Mouse (Mus musculus) ovary, adult 2 months (tissue): Measurements from ENCODE around the gene Mtfmt. TPM values are rescaled to one million over a fixed set of nuclear protein-coding genes. Genes with fewer than 3 reads are reported as not detected.

ENCODE experiments used
- polyA plus RNA-seq: library from polyadenylated mRNA; depleted of rRNA; stranded (reverse); fragments of >200 nt; gene quantifications from 2 replicates; pipeline ENCODE4 v1.2.3, GENCODE M21; 2012; rRNA removed

Gene Mtfmt
- polyA plus RNA-seq, result 8.1 and 11.0 TPM in 2 replicates

DNA sequence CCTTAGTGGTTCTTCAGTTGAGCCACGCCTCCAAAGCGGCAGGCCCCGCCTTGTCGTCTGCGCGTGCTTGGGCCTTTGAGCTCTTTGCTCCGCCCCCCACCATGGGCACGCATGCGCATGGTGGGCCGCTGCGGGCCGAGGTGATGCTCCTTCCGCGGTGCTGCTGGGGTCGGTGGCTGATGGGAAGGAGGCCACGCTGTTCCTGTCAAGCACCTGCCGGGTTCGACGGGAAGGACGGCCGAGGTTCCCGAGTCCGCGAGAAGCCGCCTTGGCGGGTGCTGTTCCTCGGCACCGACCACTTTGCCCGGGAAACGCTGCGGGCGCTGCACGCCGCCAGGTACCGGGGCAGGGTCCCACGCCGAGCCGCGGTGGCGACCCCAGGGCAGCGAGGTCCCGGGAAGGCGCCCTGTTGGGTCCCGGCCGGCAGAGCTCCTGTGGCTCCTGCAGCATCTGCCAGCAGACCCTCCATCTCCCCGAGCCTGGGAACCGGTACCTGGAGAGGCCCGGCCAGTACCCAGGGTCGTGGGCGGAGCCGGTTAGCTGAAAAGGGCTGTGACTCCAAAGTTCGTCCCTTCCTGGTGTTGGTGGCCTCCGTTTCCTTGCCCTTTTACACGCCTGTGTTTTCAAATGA lies at the start of gene Mtfmt:
Gene Mtfmt, plus strand, starts transcription at position 112 of the 631 bp plus-strand sequence.

GRCm38 (mm10) chr9:65391613-65391964 lies 44.0 kb upstream of the Mtfmt start, which contains the start of gene Kbtbd13:
Kbtbd13 (minus strand) TSS chr9:65391652.

GRCm38 (mm10) chr9:65398279-65398678 lies 37.3 kb upstream of the Mtfmt start, which contains the start of gene Rasl12:
Rasl12 (plus strand) TSS chr9:65398506.

GRCm38 (mm10) chr9:65422760-65423501 lies 12.7 kb upstream of the Mtfmt start, which contains the start of gene Slc51b:
Slc51b (minus strand) TSS chr9:65422955.

DNA sequence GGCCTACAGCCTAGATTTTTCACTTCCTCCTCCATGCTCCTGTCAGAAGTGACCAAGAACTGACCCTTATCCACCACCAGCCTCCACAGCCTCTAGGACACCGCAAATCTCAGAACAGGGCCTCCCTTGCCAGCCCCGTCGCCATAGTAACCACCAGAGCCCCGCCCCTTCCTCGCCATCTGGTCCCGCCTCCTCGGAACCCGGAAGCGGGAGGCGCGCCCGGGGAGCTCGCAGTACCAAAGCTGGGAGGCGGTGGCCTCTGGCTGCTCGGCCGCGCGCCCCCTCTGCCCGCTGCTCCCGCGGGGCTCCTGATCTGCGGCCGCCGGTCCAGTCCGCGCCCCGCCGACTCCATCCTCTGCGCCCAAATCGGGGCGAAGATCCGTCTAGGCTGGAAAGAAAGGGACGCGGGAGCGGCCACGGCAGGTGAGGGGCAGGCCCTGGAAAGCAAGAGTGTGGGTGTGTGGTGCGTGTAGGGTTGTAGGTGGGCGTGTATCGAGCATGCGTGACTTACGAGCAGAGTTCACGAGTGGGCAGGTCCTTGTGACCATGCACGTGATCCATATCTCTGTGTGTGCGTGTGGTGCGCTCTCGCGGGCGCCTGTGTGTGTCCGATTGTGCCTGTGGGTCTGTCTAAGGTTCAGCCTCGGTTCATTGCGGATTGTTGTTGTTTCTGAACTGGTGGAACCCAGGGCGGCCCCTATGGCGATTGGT lies 25.3 kb downstream of the Mtfmt start, which contains the start of gene Spg21:
Gene Spg21, plus strand, starts transcription at position 216 of the 711 bp plus-strand sequence.

Other genes starting within 250 kb of the Mtfmt start
- gene Parp16, start 240.4 kb upstream of the Mtfmt start, polyA plus RNA-seq, result 15.5 and 23.2 TPM in 2 replicates
- 5.6 TPM in 2 replicates for gene Cilp, start 170.6 kb upstream of the Mtfmt start, polyA plus RNA-seq
- gene Clpx, start 141.5 kb upstream of the Mtfmt start, polyA plus RNA-seq, result 10.1 and 13.0 TPM in 2 replicates
- gene Pdcd7, start 89.7 kb upstream of the Mtfmt start, polyA plus RNA-seq, result 23.7 and 33.8 TPM in 2 replicates
- 0.47 and 0.72 TPM in 2 replicates for gene Ubap1l, start 74.7 kb upstream of the Mtfmt start, polyA plus RNA-seq
- 0.62 and 1.0 TPM in 2 replicates for gene Kbtbd13, start 44.1 kb upstream of the Mtfmt start, polyA plus RNA-seq
- gene Rasl12, start 37.3 kb upstream of the Mtfmt start, polyA plus RNA-seq, result 16.0 and 16.6 TPM in 2 replicates
- gene Slc51b, start 12.8 kb upstream of the Mtfmt start, polyA plus RNA-seq, result not detected in 2 replicates
- gene Spg21, start 25.2 kb downstream of the Mtfmt start, polyA plus RNA-seq, result 20.0 and 25.7 TPM in 2 replicates
- gene Ankdd1a, start 84.4 kb downstream of the Mtfmt start, polyA plus RNA-seq, result not detected in 2 replicates
- gene Plekho2, start 144.3 kb downstream of the Mtfmt start, polyA plus RNA-seq, result 33.5 and 39.2 TPM in 2 replicates
- gene Pif1, start 151.4 kb downstream of the Mtfmt start, polyA plus RNA-seq, result 3.7 and 4.6 TPM in 2 replicates
- 82.0 and 114 TPM in 2 replicates for gene Rbpms2, start 193.9 kb downstream of the Mtfmt start, polyA plus RNA-seq
- 163 and 183 TPM in 2 replicates for gene Oaz2, start 232.2 kb downstream of the Mtfmt start, polyA plus RNA-seq